Mouse (Mus musculus): ENCODE measurements around the gene Obsl1.

Gene Obsl1

GRCm38 (mm10) chr1:75455433-75455832, 50.8 kb downstream of the Obsl1 start:
- no peak for DNase-seq (ENCODE audit: low read depth)

GRCm38 (mm10) chr1:75451900-75452299, 54.4 kb downstream of the Obsl1 start:
- DNase-seq (ENCODE audit: low read depth) = no peak

GRCm38 (mm10) chr1:75450314-75451005, 55.8 kb downstream of the Obsl1 start, which contains the start of gene Asic4:
Asic4 (plus strand) TSS chr1:75450436.
- DNase-seq (ENCODE audit: low read depth) = no peak

GRCm38 (mm10) chr1:75449377-75450135, 56.7 kb downstream of the Obsl1 start:
- DNase-seq (ENCODE audit: low read depth) = no peak

- DNase-seq (ENCODE audit: low read depth) = no peak
Measured at GRCm38 (mm10) chr1:75448937-75449336, 57.3 kb downstream of the Obsl1 start.

- no peak for DNase-seq (ENCODE audit: low read depth)
Measured at GRCm38 (mm10) chr1:75448052-75448431, 58.2 kb downstream of the Obsl1 start.

- DNase-seq (ENCODE audit: low read depth) = no peak
Measured at GRCm38 (mm10) chr1:75447265-75448051, 58.8 kb downstream of the Obsl1 start.

- no peak for DNase-seq (ENCODE audit: low read depth)
Measured at GRCm38 (mm10) chr1:75446656-75447055, 59.6 kb downstream of the Obsl1 start.

- peak; percentile 79 for DNase-seq (ENCODE audit: low read depth)
Measured at GRCm38 (mm10) chr1:75445751-75446611, 60.3 kb downstream of the Obsl1 start.

GRCm38 (mm10) chr1:75445141-75445701, 61.0 kb downstream of the Obsl1 start:
- DNase-seq (ENCODE audit: low read depth) = no peak

- DNase-seq (ENCODE audit: low read depth) = no peak
Measured at GRCm38 (mm10) chr1:75444208-75444607, 62.0 kb downstream of the Obsl1 start.

- DNase-seq (ENCODE audit: low read depth) = no peak
Measured at GRCm38 (mm10) chr1:75443247-75444024, 62.8 kb downstream of the Obsl1 start.

GRCm38 (mm10) chr1:75442811-75443210, 63.4 kb downstream of the Obsl1 start:
- no peak for DNase-seq (ENCODE audit: low read depth)

GRCm38 (mm10) chr1:75442171-75442570, 64.1 kb downstream of the Obsl1 start:
- DNase-seq (ENCODE audit: low read depth) = no peak

- no peak for DNase-seq (ENCODE audit: low read depth)
Measured at GRCm38 (mm10) chr1:75441471-75441996, 64.7 kb downstream of the Obsl1 start.

GRCm38 (mm10) chr1:75440661-75441060, 65.6 kb downstream of the Obsl1 start:
- DNase-seq (ENCODE audit: low read depth) = no peak

GRCm38 (mm10) chr1:75438782-75439181, 67.5 kb downstream of the Obsl1 start:
- DNase-seq (ENCODE audit: low read depth) = no peak

- peak; percentile 85 for DNase-seq (ENCODE audit: low read depth)
Measured at GRCm38 (mm10) chr1:75435475-75436328, 70.5 kb downstream of the Obsl1 start, which contains the start of gene Gmppa. Gmppa (plus strand) TSS chr1:75435930.
